Mouse (Mus musculus) hindbrain, embryonic 11.5 days (tissue): ENCODE measurements at regions not wholly inside any gene's neighbourhood (a gene's known extent, or its start where the extent isn't known, plus 50 kb on each side); places are given as distances from the start of the nearest gene placed in this dataset.

Source experiments
- ATAC-seq: fragments of 200-750 bp; cut with Nextera tagmentation; 2 replicates; pipeline ENCODE4 v1.8.0; 2017; ENCODE audit warnings: mild to moderate bottlenecking, moderate TSS enrichment, moderate library complexity; ENCODE audit not compliant: low FRiP score
- DNase-seq: peaks from one replicate; pipeline ENCODE4 v3.0.0-alpha.2; 2015; ENCODE audit warnings: low spot score
- H3K27ac ChIP-seq: fragments of 300-500 bp; sonication (generic); 2 replicates; pipeline ENCODE4 v1.5.1; 2014; ENCODE audit warnings: mild to moderate bottlenecking, low read depth, low read length
- H3K27me3 ChIP-seq: fragments of 300-500 bp; sonication (generic); 2 replicates; pipeline ENCODE4 v1.6.1; 2014; ENCODE audit warnings: mild to moderate bottlenecking, low read length, moderate library complexity, mixed read lengths; ENCODE audit not compliant: control insufficient read depth, insufficient read depth
- H3K36me3 ChIP-seq: fragments of 300-500 bp; sonication (generic); 2 replicates; pipeline ENCODE4 v1.6.1; 2014; ENCODE audit warnings: mild to moderate bottlenecking, low read length, moderate library complexity, mixed read lengths; ENCODE audit not compliant: control insufficient read depth, insufficient read depth
- H3K4me1 ChIP-seq: fragments of 300-500 bp; sonication (generic); replicated peaks from 2 replicates; pipeline ENCODE4 v1.6.1; 2014; ENCODE audit warnings: low read length, mixed read lengths; ENCODE audit not compliant: control insufficient read depth, insufficient read depth
- H3K4me2 ChIP-seq: fragments of 300-500 bp; sonication (generic); replicated peaks from 2 replicates; pipeline ENCODE4 v1.6.1; 2014; ENCODE audit warnings: mild to moderate bottlenecking, low read depth, low read length
- H3K4me3 ChIP-seq: fragments of 300-500 bp; sonication (generic); 2 replicates; pipeline ENCODE4 v1.5.1; 2014; ENCODE audit warnings: low read depth, low read length
- H3K9ac ChIP-seq: fragments of 300-500 bp; sonication (generic); 2 replicates; pipeline ENCODE4 v1.6.1; 2014; ENCODE audit warnings: low read depth, low read length
- H3K9me3 ChIP-seq: fragments of 300-500 bp; sonication (generic); 2 replicates; pipeline ENCODE4 v1.6.1; 2016; ENCODE audit warnings: low read length; ENCODE audit not compliant: control insufficient read depth
- WGBS: fragments of 180-500 bp; shearing (Covaris S2); extraction: QIAGEN DNeasy Blood & Tissue Kit; methylation state at CpG from one replicate; pipeline ENCODE4 v1.1.7; 2014; 5-methylcytosine and 5-hydroxymethylcytosine counted together

DNA sequence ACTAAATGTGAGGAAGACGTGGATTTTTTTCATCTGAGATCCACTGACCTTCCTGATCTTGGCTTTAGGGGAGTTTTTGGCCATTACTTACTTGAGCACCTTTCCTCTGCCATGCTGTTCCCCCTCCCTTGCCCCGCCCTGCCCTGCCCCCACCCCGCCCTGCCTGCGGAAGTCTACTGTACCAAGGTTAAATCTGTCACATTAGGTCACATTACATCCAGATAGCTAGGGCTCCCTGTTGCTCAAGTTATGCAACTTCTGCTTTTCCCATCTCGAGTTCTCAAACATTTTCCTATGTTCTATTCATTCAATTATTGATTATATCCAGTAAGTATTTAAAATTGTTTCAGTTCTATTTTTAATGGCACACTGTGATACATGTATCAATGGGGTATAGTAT, 144.7 kb upstream of the Cnot2 start:
- no peak overlapping the region for H3K4me2 ChIP-seq
- no peaks in the 10 kb centered on the region for H3K9me3 ChIP-seq
- no peak overlapping the region for H3K9ac ChIP-seq
- DNase-seq (no peak), ATAC-seq (no peak)
- H3K27ac ChIP-seq: no peak overlapping the region
- no peaks in the 10 kb centered on the region for H3K36me3 ChIP-seq
- WGBS: 94% methylated on average over 5 of the region's 5 CpGs
- H3K4me3 ChIP-seq: no peak overlapping the region
- H3K27me3 ChIP-seq: no peaks in the 10 kb centered on the region
- H3K4me1 ChIP-seq: no peaks in the 10 kb centered on the region

DNA sequence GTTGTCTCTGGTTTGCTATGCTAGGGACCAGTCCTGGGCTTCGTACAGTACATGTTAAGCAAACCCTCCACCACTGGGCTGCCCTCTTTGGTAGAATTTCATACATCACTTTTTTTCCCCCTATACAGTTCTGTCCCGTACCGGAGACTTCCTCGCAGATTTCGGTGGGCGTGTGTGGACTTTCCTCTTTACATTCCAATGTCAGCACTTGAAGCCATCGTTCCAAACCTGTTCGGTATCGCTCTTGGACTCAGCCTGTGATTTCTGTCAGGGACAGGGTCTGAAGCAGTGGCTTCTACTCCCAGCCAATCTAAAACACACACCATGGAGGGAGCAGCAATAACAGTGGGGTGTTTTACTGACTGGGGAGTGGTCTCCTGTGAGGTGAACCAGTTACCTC, 140.7 kb upstream of the Cnot2 start:
- Histone ChIP-seq H3K4me1 (no peaks in the 10 kb centered on the region), H3K36me3 (no peaks in the 10 kb centered on the region), H3K9me3 (no peaks in the 10 kb centered on the region), H3K4me3 (no peak overlapping the region), H3K9ac (no peak overlapping the region), H3K27ac (no peak overlapping the region), H3K27me3 (no peaks in the 10 kb centered on the region), H3K4me2 (no peak overlapping the region)
- WGBS: 93% methylated on average over 9 of the region's 9 CpGs
- no peak for DNase-seq
- ATAC-seq: no peak

DNA sequence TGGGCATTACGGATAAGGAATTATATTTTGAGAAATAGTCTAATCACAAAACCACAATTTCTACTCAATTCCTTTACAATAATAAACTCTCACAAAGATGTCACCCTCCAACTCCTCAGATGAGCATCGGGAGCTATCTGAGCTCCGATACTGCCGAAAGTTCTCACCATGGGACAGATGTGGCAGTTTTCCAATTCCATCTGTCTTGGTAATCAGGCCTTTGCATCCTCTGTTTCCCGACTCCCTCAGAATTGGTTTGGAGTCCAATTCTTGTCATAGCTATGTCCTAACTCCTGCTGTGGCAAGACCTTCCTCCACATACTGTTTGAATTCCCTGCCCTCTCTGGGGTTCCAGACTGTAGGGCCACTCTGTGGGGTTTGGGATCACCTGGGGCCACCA, 138.3 kb upstream of the Cnot2 start:
- no peak overlapping the region for H3K27ac ChIP-seq
- ATAC-seq (no peak), DNase-seq (no peak)
- H3K4me3 ChIP-seq: no peak overlapping the region
- H3K9ac ChIP-seq: no peak overlapping the region
- H3K9me3 ChIP-seq: no peaks in the 10 kb centered on the region
- H3K4me1 ChIP-seq: no peaks in the 10 kb centered on the region
- WGBS: 91% methylated on average over 5 of the region's 5 CpGs
- no peak overlapping the region for H3K4me2 ChIP-seq
- H3K36me3 ChIP-seq: no peaks in the 10 kb centered on the region
- H3K27me3 ChIP-seq: no peaks in the 10 kb centered on the region

DNA sequence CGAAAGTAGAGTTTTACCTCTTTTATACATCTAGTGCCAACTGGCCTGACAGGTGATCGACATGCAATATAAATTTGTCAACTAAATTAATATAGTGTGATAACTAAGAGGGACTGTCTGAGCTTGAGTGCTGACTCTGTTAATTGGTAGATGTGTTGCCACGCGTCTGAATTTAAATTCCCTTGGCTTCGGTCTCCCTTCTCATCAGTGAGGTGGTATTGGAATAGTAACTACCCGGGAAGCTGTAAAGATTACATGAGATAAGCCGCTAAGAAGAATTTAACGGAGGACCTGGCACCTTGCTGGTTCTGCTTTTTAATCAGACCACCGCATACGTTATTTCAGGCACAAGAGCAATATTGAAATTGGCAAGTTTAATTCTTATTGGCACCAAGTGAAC, 136.7 kb upstream of the Cnot2 start:
- H3K36me3 ChIP-seq: no peaks in the 10 kb centered on the region
- H3K27ac ChIP-seq: no peak overlapping the region
- no peaks in the 10 kb centered on the region for H3K27me3 ChIP-seq
- H3K9me3 ChIP-seq: no peaks in the 10 kb centered on the region
- no peaks in the 10 kb centered on the region for H3K4me1 ChIP-seq
- no peak overlapping the region for H3K4me3 ChIP-seq
- ATAC-seq (no peak), DNase-seq (no peak)
- H3K9ac ChIP-seq: no peak overlapping the region
- no peak overlapping the region for H3K4me2 ChIP-seq
- 92% methylated on average over 10 of the region's 10 CpGs for WGBS

DNA sequence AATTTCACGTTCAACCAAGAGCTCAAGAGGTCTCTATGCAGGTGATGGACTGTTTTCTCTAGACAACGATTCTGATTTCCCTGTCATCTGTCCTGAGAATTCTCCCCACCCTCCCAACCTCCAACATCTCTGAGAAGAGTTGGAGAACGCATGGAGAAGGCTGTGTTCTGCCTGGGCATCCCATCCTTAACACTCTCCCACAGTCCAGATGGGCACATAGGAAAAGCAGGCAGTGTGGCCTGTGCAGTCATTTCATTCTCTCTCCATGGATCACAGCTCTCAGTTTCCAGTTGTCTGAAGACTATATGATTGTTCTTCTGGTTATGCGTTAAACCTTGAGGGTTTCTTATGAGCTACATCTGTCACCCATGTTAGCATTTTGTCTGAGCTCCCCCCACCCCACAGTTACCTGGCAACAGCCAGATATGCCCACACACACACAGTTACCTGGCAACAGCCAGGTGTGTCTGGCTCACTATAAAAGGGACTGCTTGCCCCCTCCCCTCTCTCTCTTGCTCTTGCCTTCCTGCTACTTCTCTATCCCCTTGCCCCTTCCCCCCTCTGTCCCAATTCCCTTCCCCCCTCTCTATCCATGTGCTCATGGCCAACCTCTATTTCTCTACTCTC, 135.8 kb upstream of the Cnot2 start:
- Histone ChIP-seq H3K4me2 (no peak overlapping the region), H3K4me3 (no peak overlapping the region), H3K36me3 (no peaks in the 10 kb centered on the region), H3K27ac (no peak overlapping the region), H3K4me1 (no peaks in the 10 kb centered on the region), H3K9ac (no peak overlapping the region), H3K9me3 (no peaks in the 10 kb centered on the region), H3K27me3 (no peaks in the 10 kb centered on the region)
- DNase-seq (no peak), ATAC-seq (no peak)
- WGBS: 84% methylated on average over 4 of the region's 4 CpGs

DNA sequence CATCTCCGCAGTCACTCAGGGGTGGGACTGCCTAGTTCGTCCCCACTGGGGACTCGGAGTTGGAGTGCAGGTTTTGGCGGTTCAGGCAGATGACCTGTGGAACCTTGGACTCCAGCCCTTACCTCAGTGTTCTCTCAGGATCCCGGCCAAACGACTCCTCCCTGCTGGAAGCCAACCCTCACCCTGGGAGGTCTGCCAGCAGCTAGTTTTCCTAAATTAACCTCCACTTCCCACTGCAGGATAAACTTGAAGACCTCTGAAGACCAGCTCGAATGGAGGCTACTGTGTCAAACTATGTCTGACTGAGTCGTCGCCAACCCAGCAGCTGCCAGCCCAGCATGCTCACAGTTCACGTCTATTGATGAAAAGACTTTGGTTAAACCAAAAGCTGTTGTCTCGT, 132.1 kb upstream of the Cnot2 start:
- Histone ChIP-seq H3K4me2 (no peak overlapping the region), H3K36me3 (no peaks in the 10 kb centered on the region), H3K4me3 (no peak overlapping the region), H3K9ac (no peak overlapping the region), H3K27ac (no peak overlapping the region), H3K9me3 (no peaks in the 10 kb centered on the region), H3K27me3 (no peaks in the 10 kb centered on the region), H3K4me1 (no peaks in the 10 kb centered on the region)
- 58% methylated on average over 11 of the region's 11 CpGs for WGBS
- ATAC-seq: no peak
- DNase-seq: no peak

DNA sequence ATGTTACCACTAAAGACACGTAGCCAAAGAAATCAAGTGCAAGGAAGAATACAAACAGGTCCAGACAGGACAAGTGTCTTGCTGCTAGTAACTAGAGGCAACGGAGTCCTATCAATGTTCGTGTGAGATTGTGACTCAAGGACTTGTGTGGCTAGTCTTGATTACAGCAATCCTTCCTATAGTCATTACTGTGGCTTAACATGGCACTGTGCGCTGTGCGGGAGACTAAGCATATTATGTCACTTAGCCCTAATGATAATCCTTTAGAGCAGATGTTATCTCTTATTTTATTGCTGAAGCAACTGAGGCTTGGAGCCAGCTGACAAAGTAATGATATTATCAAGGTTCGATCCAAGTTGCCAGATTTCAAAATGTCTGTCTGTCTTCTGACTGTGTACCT, 125.7 kb upstream of the Cnot2 start:
- ATAC-seq (no peak), DNase-seq (no peak)
- H3K9me3 ChIP-seq: no peaks in the 10 kb centered on the region
- 91% methylated on average over 6 of the region's 6 CpGs for WGBS
- H3K9ac ChIP-seq: no peak overlapping the region
- H3K4me2 ChIP-seq: no peak overlapping the region
- no peak overlapping the region for H3K27ac ChIP-seq
- H3K4me1 ChIP-seq: no peaks in the 10 kb centered on the region
- no peaks in the 10 kb centered on the region for H3K27me3 ChIP-seq
- H3K4me3 ChIP-seq: no peak overlapping the region
- no peaks in the 10 kb centered on the region for H3K36me3 ChIP-seq

DNA sequence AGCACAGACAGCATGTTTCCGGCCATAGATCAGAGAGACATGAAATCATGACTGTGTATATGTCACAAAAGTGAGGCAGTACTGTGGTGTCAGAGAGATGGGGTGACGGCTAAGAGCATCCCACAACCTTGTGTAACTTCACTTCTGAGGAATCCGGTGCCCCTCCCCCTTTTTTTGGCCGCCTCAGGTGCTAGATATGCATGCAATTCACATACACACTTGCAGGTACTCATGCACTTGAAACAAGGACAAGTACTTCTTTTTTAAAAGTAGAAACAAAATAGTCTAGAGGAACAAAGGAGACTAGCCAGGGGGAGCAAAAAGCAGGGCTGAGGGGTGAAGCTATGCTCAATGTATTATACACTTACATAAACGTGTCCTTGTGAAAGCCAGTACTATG, 120.0 kb upstream of the Cnot2 start:
- WGBS: 87% methylated on average over 5 of the region's 5 CpGs
- no peak overlapping the region for H3K9ac ChIP-seq

DNA sequence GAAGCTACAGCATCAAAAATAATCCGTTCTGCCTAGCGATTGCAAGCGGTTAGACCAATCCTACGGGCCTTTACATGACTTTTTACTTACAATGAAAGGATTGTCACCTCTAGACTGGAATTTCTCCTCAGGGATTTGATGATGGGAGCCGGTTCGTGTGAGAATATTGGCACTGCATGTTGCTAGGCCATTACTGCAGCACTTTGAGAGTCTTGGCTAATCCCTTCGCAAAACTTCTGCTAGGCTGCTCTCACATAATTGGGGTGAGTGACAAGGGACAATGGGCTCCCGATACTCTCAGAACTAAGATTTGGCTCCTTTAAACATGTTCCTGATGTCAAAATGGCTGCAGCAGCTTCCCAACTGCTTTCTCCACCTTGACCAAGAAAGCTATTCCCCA, 118.4 kb upstream of the Cnot2 start:
- DNase-seq: no peak
- Histone ChIP-seq H3K4me1 (no peaks in the 10 kb centered on the region), H3K4me2 (no peak overlapping the region), H3K4me3 (no peak overlapping the region), H3K27ac (no peak overlapping the region), H3K36me3 (no peaks in the 10 kb centered on the region), H3K27me3 (no peaks in the 10 kb centered on the region), H3K9me3 (no peaks in the 10 kb centered on the region), H3K9ac (no peak overlapping the region)
- no peak for ATAC-seq
- 90% methylated on average over 8 of the region's 8 CpGs for WGBS

More for the DNA sequence above, 120.0 kb upstream of the Cnot2 start:
- H3K27ac ChIP-seq: no peak overlapping the region
- DNase-seq (no peak), ATAC-seq (no peak)
- H3K4me1 ChIP-seq: no peaks in the 10 kb centered on the region
- no peaks in the 10 kb centered on the region for H3K27me3 ChIP-seq
- no peak overlapping the region for H3K4me2 ChIP-seq
- H3K36me3 ChIP-seq: no peaks in the 10 kb centered on the region
- no peak overlapping the region for H3K4me3 ChIP-seq
- no peaks in the 10 kb centered on the region for H3K9me3 ChIP-seq
